Mouse (Mus musculus): ENCODE measurements around the gene Helb.

The Helb gene

GRCm38 (mm10) chr10:120092548-120092947 lies 20.2 kb downstream of the Helb start:
- DNase-seq (ENCODE audit: low spot score in 2 of 2), result no peak

- DNase-seq (ENCODE audit: low spot score in 2 of 2), result no peak
Observed at GRCm38 (mm10) chr10:120077850-120078249, 34.9 kb downstream of the Helb start.

- no peak for DNase-seq (ENCODE audit: low spot score in 2 of 2)
Observed at GRCm38 (mm10) chr10:120066319-120066718, 46.5 kb downstream of the Helb start.

GRCm38 (mm10) chr10:120064424-120064823 lies 48.4 kb downstream of the Helb start:
- peak; percentile 25 to 51 for DNase-seq (ENCODE audit: low spot score in 2 of 2)

GRCm38 (mm10) chr10:120061238-120062130 lies 51.3 kb downstream of the Helb start:
- no peak for DNase-seq (ENCODE audit: low spot score in 2 of 2)

GRCm38 (mm10) chr10:120060579-120061237 lies 52.1 kb downstream of the Helb start:
- no peak for DNase-seq (ENCODE audit: low spot score in 2 of 2)

GRCm38 (mm10) chr10:120044714-120045234 lies 68.0 kb downstream of the Helb start:
- DNase-seq (ENCODE audit: low spot score in 2 of 2), result no peak

GRCm38 (mm10) chr10:120044237-120044636 lies 68.5 kb downstream of the Helb start:
- no peak for DNase-seq (ENCODE audit: low spot score in 2 of 2)

GRCm38 (mm10) chr10:120038194-120038593 lies 74.6 kb downstream of the Helb start:
- DNase-seq (ENCODE audit: low spot score in 2 of 2), result peak; percentile 58 to 86

GRCm38 (mm10) chr10:120035824-120036223 lies 77.0 kb downstream of the Helb start:
- DNase-seq (ENCODE audit: low spot score in 2 of 2), result no peak

- DNase-seq (ENCODE audit: low spot score in 2 of 2), result no peak
Observed at GRCm38 (mm10) chr10:120035211-120035733, 77.5 kb downstream of the Helb start.

- DNase-seq (ENCODE audit: low spot score in 2 of 2), result no peak
Observed at GRCm38 (mm10) chr10:120033866-120034265, 78.9 kb downstream of the Helb start.

All from frontal cortex, postnatal 36 days (tissue).